Mouse (Mus musculus) CH12.LX (cell line): ENCODE measurements around the gene Il4. TPM values are rescaled to one million over a fixed set of nuclear protein-coding genes. Genes with fewer than 3 reads are reported as not detected.

Experiments
- DNase-seq: peaks from one replicate; pipeline ENCODE4 v3.0.0-alpha.2; 2013; ENCODE audit errors: extremely low read depth
- H3K27ac ChIP-seq: 2 replicates; pipeline ENCODE4 v1.5.1; 2012; ENCODE audit warnings: low read depth, mild to moderate bottlenecking, control low read depth, moderate library complexity; ENCODE audit not compliant: insufficient read depth
- H3K27me3 ChIP-seq: replicated peaks from 2 replicates; pipeline ENCODE3; 2012; ENCODE audit warnings: inconsistent platforms
- H3K36me3 ChIP-seq, 2 experiments: replicated peaks in 1 of 2; 2 replicates each; pipeline versions ENCODE3 to v1.6.1; 2012; ENCODE audit warnings: inconsistent platforms in 1 of 2, low read length in 1 of 2, mild to moderate bottlenecking in 1 of 2, mixed read lengths in 1 of 2, moderate library complexity in 1 of 2; ENCODE audit not compliant: control insufficient read depth in 1 of 2, insufficient read depth in 1 of 2
- H3K4me1 ChIP-seq, 2 experiments: 2 replicates each; pipeline ENCODE4 v1.6.1; 2012; ENCODE audit warnings: inconsistent platforms in 1 of 2, moderate library complexity in 1 of 2; ENCODE audit not compliant: insufficient read depth in 2 of 2, control insufficient read depth in 1 of 2
- H3K4me2 ChIP-seq: 2 replicates; pipeline ENCODE4 v1.6.1; 2012; ENCODE audit warnings: low read depth, mild to moderate bottlenecking, control low read depth; ENCODE audit not compliant: poor library complexity, insufficient read depth, severe bottlenecking
- H3K4me3 ChIP-seq, 3 experiments: fragments of 150-350 bp in 1 of 3; sonication (generic) in 1 of 3; replicated peaks in 1 of 3; 2 replicates each; pipeline versions ENCODE3 to v1.5.1; 2011 to 2012; ENCODE audit warnings: low read depth in 2 of 3, low read length in 2 of 3, mild to moderate bottlenecking in 2 of 3, moderate library complexity in 2 of 3, control low read depth in 1 of 3, improper control_type of control experiment in 1 of 3, inconsistent platforms in 1 of 3, mixed read lengths in 1 of 3; ENCODE audit not compliant: poor library complexity in 1 of 3
- H3K79me2 ChIP-seq: replicated peaks from 2 replicates; pipeline ENCODE4 v1.6.1; 2012; ENCODE audit warnings: mild to moderate bottlenecking, moderate library complexity; ENCODE audit not compliant: control insufficient read depth, poor library complexity, insufficient read depth, severe bottlenecking; ENCODE audit errors: extremely low read depth
- H3K9ac ChIP-seq: 2 replicates; pipeline ENCODE4 v1.6.1; 2012; ENCODE audit warnings: low read depth, mild to moderate bottlenecking, control low read depth, moderate library complexity; ENCODE audit not compliant: insufficient read depth
- H3K9me3 ChIP-seq: replicated peaks from 2 replicates; pipeline ENCODE3; 2012; ENCODE audit warnings: low read length, inconsistent platforms, mixed read lengths
- CHD1 ChIP-seq: IDR thresholded peaks from 2 replicates; pipeline ENCODE4 v1.6.1; 2012; ENCODE audit warnings: low read depth, low read length, improper control_type of control experiment, inconsistent platforms
- CTCF ChIP-seq, 2 experiments: IDR thresholded peaks in 1 of 2; conservative IDR thresholded peaks in 1 of 2; 2 replicates each; pipeline ENCODE4 v1.5.1; 2011 to 2012; ENCODE audit warnings: low read depth in 2 of 2, low read length in 2 of 2, improper control_type of control experiment in 1 of 2, inconsistent platforms in 1 of 2, mild to moderate bottlenecking in 1 of 2, moderate library complexity in 1 of 2
- ETS1 ChIP-seq: conservative IDR thresholded peaks from 2 replicates; pipeline ENCODE4 v1.6.1; 2012; ENCODE audit warnings: low read depth, mild to moderate bottlenecking, inconsistent platforms, low read length, improper control_type of control experiment, moderate library complexity
- JUND ChIP-seq: conservative IDR thresholded peaks from 2 replicates; pipeline ENCODE4 v1.6.1; 2011; ENCODE audit warnings: low read depth, low read length, improper control_type of control experiment
- KAT2A ChIP-seq: IDR thresholded peaks from 2 replicates; pipeline ENCODE4 v1.6.1; 2012; ENCODE audit warnings: low read length, improper control_type of control experiment, inconsistent platforms; ENCODE audit not compliant: insufficient replicate concordance
- MAZ ChIP-seq: IDR thresholded peaks from 2 replicates; pipeline ENCODE4 v1.6.1; 2012; ENCODE audit warnings: low read depth, mild to moderate bottlenecking, inconsistent platforms, low read length, improper control_type of control experiment, moderate library complexity
- MEF2A ChIP-seq: IDR thresholded peaks from 2 replicates; pipeline ENCODE4 v1.6.1; 2014; ENCODE audit warnings: low read depth, mild to moderate bottlenecking, inconsistent platforms, low read length, improper control_type of control experiment, borderline replicate concordance
- NELFE ChIP-seq: IDR thresholded peaks from 2 replicates; pipeline ENCODE4 v1.6.1; 2011; ENCODE audit warnings: low read depth, low read length, improper control_type of control experiment
- NRF1 ChIP-seq: IDR thresholded peaks from 2 replicates; pipeline ENCODE4 v1.6.1; 2014; ENCODE audit warnings: low read depth, mild to moderate bottlenecking, inconsistent platforms, low read length, improper control_type of control experiment, moderate library complexity
- PAX5 ChIP-seq: IDR thresholded peaks from 2 replicates; pipeline ENCODE4 v1.6.1; 2012; ENCODE audit warnings: low read length, inconsistent platforms, mixed read lengths
- POLR2AphosphoS2 ChIP-seq: IDR thresholded peaks from 2 replicates; pipeline ENCODE4 v1.6.1; 2011; ENCODE audit warnings: low read depth, low read length, improper control_type of control experiment
- RAD21 ChIP-seq: IDR thresholded peaks from 2 replicates; pipeline ENCODE4 v1.6.1; 2011; ENCODE audit warnings: low read depth, mild to moderate bottlenecking, low read length, improper control_type of control experiment, moderate library complexity
- SMC3 ChIP-seq: IDR thresholded peaks from 2 replicates; pipeline ENCODE4 v1.6.1; 2011; ENCODE audit warnings: low read depth, low read length, improper control_type of control experiment
- TCF12 ChIP-seq: IDR thresholded peaks from 2 replicates; pipeline ENCODE4 v1.6.1; 2014; ENCODE audit warnings: low read depth, mild to moderate bottlenecking, inconsistent platforms, low read length, improper control_type of control experiment
- dilution Hi-C: fragments of 300-500 bp; cut with MboI; formaldehyde crosslinking; loops from 2 replicates; pipeline ENCODE4 v1.14.3; 2020; ENCODE audit warnings: low sequenced_read_pairs; ENCODE audit not compliant: extremely low pct_unique_long_range_greater_than_20kb, extremely low pct_ligation_motif_present
- in situ Hi-C: fragments of 300-500 bp; cut with MboI; formaldehyde crosslinking; loops from 3 replicates; pipeline ENCODE4 v1.14.3; 2019; ENCODE audit warnings: low sequenced_read_pairs, low pct_ligation_motif_present, low pct_unique_long_range_greater_than_20kb, mixed read lengths
- polyA plus RNA-seq: library from polyadenylated mRNA; unstranded; fragments of >175 nt; gene quantifications from 2 replicates; pipeline ENCODE4 v1.2.1, GENCODE M21; 2012; ENCODE audit warnings: low read depth; ENCODE audit not compliant: insufficient read length
- total RNA-seq, 2 experiments: library from RNA; depleted of rRNA; stranded (reverse); fragments of 300-350 nt in 1 of 2; fragments of >200 nt in 1 of 2; gene quantifications; 2 replicates each; pipeline ENCODE4 v1.2.3; 2012 to 2014

Gene Il4
- total and polyA plus RNA-seq, 3 experiments, result 19.5 to 75.5 (median 35.6) TPM

- dilution Hi-C loops (no loop called here), in situ Hi-C loops (loop anchor here (5.0 kb wide), 1 partner anchor 37 kb away; no protein-coding TSS in a partner anchor)
- no peaks in the 10 kb centered on the region for H3K27me3 ChIP-seq
- DNase-seq, result no peak
- peaks cover 8% of the 10 kb centered on the region for H3K9me3 ChIP-seq
- H3K79me2 ChIP-seq, result no peaks in the 10 kb centered on the region
- peaks cover 0 to 9% of the 10 kb centered on the region in 2 experiments for H3K36me3 ChIP-seq
- no peak overlapping the region for H3K4me3 ChIP-seq
- H3K27ac ChIP-seq, result no peak overlapping the region
- H3K9ac ChIP-seq, result no peak overlapping the region
- H3K4me2 ChIP-seq, result no peak overlapping the region
- peaks cover 35 to 75% of the 10 kb centered on the region in 2 experiments for H3K4me1 ChIP-seq
- TF ChIP-seq RAD21 (peak; percentile 33), POLR2AphosphoS2 (no peak), CTCF (conservative IDR thresholded peaks at IDR 0.05 in 1 of 2, IDR thresholded peaks at IDR 0.05 in 1 of 2; ENCODE audit: low read depth in 2 of 2, low read length in 2 of 2) (peak in 1 of 2 experiments; percentile 48; a peak in 2 of 4 replicates), SMC3 (peak; percentile 51), NRF1 (no peak)
Observed at GRCm38 (mm10) chr11:53624124-53624523, 5.7 kb upstream of the Il4 start.

DNA sequence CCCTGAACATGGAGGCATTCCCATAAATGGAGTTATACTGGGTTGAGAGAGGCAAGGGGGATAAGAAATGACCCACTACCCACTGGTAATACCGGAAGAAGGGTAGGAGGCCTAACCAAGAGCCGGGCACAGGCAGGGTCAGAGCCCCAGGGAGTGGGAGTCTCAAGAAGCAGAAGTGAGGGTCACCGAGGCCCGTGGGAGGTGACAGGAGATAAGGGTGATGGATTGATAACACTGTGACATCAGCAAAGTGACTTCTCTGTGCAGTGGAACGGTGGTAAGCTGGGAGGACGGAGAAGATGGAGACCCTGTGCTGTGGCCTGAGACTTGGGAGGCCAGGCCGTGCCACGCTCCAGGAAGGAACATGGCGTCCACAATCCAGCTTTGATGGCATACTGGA is 5.1 kb upstream of the Il4 start:
- Histone ChIP-seq H3K79me2 (no peaks in the 10 kb centered on the region), H3K27me3 (no peaks in the 10 kb centered on the region), H3K4me3 (no peak overlapping the region), H3K27ac (no peak overlapping the region), H3K4me2 (no peak overlapping the region), H3K9ac (no peak overlapping the region), H3K9me3 (peaks cover 8% of the 10 kb centered on the region), H3K36me3 (peaks cover 0 to 7% of the 10 kb centered on the region in 2 experiments), H3K4me1 (peaks cover 37 to 75% of the 10 kb centered on the region in 2 experiments)
- in situ Hi-C loops (loop anchor here (5.0 kb wide), 1 partner anchor 36 kb away; no protein-coding TSS in a partner anchor), dilution Hi-C loops (no loop called here)
- TF ChIP-seq ETS1 (no peak), PAX5 (no peak), TCF12 (no peak), CHD1 (no peak), JUND (no peak), KAT2A (no peak), MAZ (no peak)
- DNase-seq, result no peak

- Histone ChIP-seq H3K27ac (peak overlapping the region; percentile 56; the same call in 1 of the 2 replicates), H3K9me3 (peaks cover 8% of the 10 kb centered on the region), H3K4me1 (peaks cover 44 to 78% of the 10 kb centered on the region in 2 experiments), H3K27me3 (no peaks in the 10 kb centered on the region), H3K4me2 (no peak overlapping the region), H3K79me2 (no peaks in the 10 kb centered on the region), H3K4me3 (peak overlapping the region in 1 of 3 experiments; percentile 9), H3K9ac (no peak overlapping the region), H3K36me3 (peaks cover 0 to 6% of the 10 kb centered on the region in 2 experiments)
- DNase-seq, result no peak
- dilution Hi-C loops (no loop called here), in situ Hi-C loops (loop anchor here (5.0 kb wide), 1 partner anchor 35 kb away; no protein-coding TSS in a partner anchor)
- 0 out of 2 replicates have a peak, but pooled peaks have one; percentile 6 for TF ChIP-seq NELFE
- TF ChIP-seq MEF2A, result 0 out of 2 replicates have a peak, but pooled peaks have one; percentile 4
- TF ChIP-seq TCF12, result peak; percentile 17; the same call in 1 of the 2 replicates
- TF ChIP-seq RAD21, result no peak
Observed at GRCm38 (mm10) chr11:53622440-53622806, 4.0 kb upstream of the Il4 start.
